Mouse (Mus musculus) forebrain, embryonic 12.5 days (tissue): Measurements from ENCODE around the gene Pcyt2. TPM values are rescaled to one million over a fixed set of nuclear protein-coding genes. Genes with fewer than 3 reads are reported as not detected.

Experiments
- ATAC-seq: fragments of 200-750 bp; cut with Nextera tagmentation; 2 replicates; pipeline ENCODE4 v1.8.0; 2017; ENCODE audit warnings: moderate TSS enrichment; ENCODE audit not compliant: low FRiP score
- H3K27ac ChIP-seq: fragments of 300-500 bp; sonication (generic); 2 replicates; pipeline ENCODE4 v1.5.1; 2016; ENCODE audit warnings: mild to moderate bottlenecking
- H3K27me3 ChIP-seq: fragments of 300-500 bp; sonication (generic); 2 replicates; pipeline ENCODE4 v1.6.1; 2016; ENCODE audit warnings: mild to moderate bottlenecking
- H3K36me3 ChIP-seq: fragments of 300-500 bp; sonication (generic); replicated peaks from 2 replicates; pipeline ENCODE4 v1.6.1; 2016; ENCODE audit warnings: mild to moderate bottlenecking
- H3K4me1 ChIP-seq: fragments of 300-500 bp; sonication (generic); 2 replicates; pipeline ENCODE4 v1.6.1; 2016
- H3K4me2 ChIP-seq: fragments of 300-500 bp; sonication (generic); 2 replicates; pipeline ENCODE4 v1.6.1; 2016; ENCODE audit warnings: mild to moderate bottlenecking, moderate library complexity
- H3K4me3 ChIP-seq: fragments of 300-500 bp; sonication (generic); replicated peaks from 2 replicates; pipeline ENCODE4 v1.5.1; 2016; ENCODE audit warnings: mild to moderate bottlenecking
- H3K9ac ChIP-seq: fragments of 300-500 bp; sonication (generic); 2 replicates; pipeline ENCODE4 v1.6.1; 2016; ENCODE audit warnings: mild to moderate bottlenecking
- H3K9me3 ChIP-seq: fragments of 300-500 bp; sonication (generic); 2 replicates; pipeline ENCODE4 v1.6.1; 2016
- WGBS: fragments of 180-500 bp; shearing (Covaris S2); methylation state at CpG from one replicate; pipeline ENCODE4 v1.1.7; 2016; 5-methylcytosine and 5-hydroxymethylcytosine counted together
- polyA plus RNA-seq: library from polyadenylated mRNA; unstranded; fragments of >200 nt; fragmentation: Nextera tagmentation; extraction: Ambion mirVana; gene quantifications from 2 replicates; pipeline ENCODE4 v1.2.1, GENCODE M21; 2016

The Pcyt2 gene
- polyA plus RNA-seq, 1 experiment from 2014 or later, result 139 TPM

GRCm38 (mm10) chr11:120582268-120582981 lies 35.3 kb downstream of the Pcyt2 start:
- 77% methylated on average over 8 of the region's 8 CpGs for WGBS
- H3K27ac ChIP-seq, result peak overlapping the region; percentile 93
- H3K4me2 ChIP-seq, result peak overlapping the region; percentile 99
- H3K9me3 ChIP-seq, result 0 out of 2 replicates have a peak, but pooled peaks cover 4% of the 10 kb centered on the region
- peaks cover 25% of the 10 kb centered on the region for H3K4me1 ChIP-seq
- no peak for ATAC-seq
- H3K4me3 ChIP-seq, result peak overlapping the region; percentile 96
- peak overlapping the region; percentile 94 for H3K9ac ChIP-seq
- no peaks in the 10 kb centered on the region for H3K27me3 ChIP-seq
- peaks cover 62% of the 10 kb centered on the region for H3K36me3 ChIP-seq

GRCm38 (mm10) chr11:120581490-120582267 lies 36.1 kb downstream of the Pcyt2 start, which contains the start of gene Arhgdia:
Gene Arhgdia, minus strand, starts transcription at chr11:120581624.
- peak within 1 kb of the TSS; percentile 99 for H3K4me2 ChIP-seq
- 4% methylated on average over 70 of the region's 75 CpGs for WGBS
- H3K4me1 ChIP-seq, result peaks cover 25% of the 10 kb centered on the region
- peaks cover 62% of the 10 kb centered on the region for H3K36me3 ChIP-seq
- peak within 1 kb of the TSS; percentile 93 for H3K27ac ChIP-seq
- H3K9me3 ChIP-seq, result 0 out of 2 replicates have a peak, but pooled peaks cover 4% of the 10 kb centered on the region
- H3K4me3 ChIP-seq, result peak within 1 kb of the TSS; percentile 96
- H3K27me3 ChIP-seq, result no peaks in the 10 kb centered on the region
- H3K9ac ChIP-seq, result peak within 1 kb of the TSS; percentile 94
- peak; percentile 65 for ATAC-seq

GRCm38 (mm10) chr11:120580871-120581331 lies 36.8 kb downstream of the Pcyt2 start:
- Histone ChIP-seq H3K4me1 (peaks cover 25% of the 10 kb centered on the region), H3K27ac (peak overlapping the region; percentile 93), H3K9ac (peak overlapping the region; percentile 94), H3K27me3 (no peaks in the 10 kb centered on the region), H3K4me3 (peak overlapping the region; percentile 96), H3K4me2 (peak overlapping the region; percentile 99), H3K9me3 (0 out of 2 replicates have a peak, but pooled peaks cover 4% of the 10 kb centered on the region), H3K36me3 (peaks cover 55% of the 10 kb centered on the region)
- 1% methylated on average over 43 of the region's 44 CpGs for WGBS
- peak; percentile 55 for ATAC-seq

GRCm38 (mm10) chr11:120580190-120580589 lies 37.5 kb downstream of the Pcyt2 start:
- Histone ChIP-seq H3K4me2 (peak overlapping the region; percentile 99), H3K4me3 (peak overlapping the region; percentile 96), H3K36me3 (peaks cover 48% of the 10 kb centered on the region), H3K27ac (peak overlapping the region; percentile 93), H3K27me3 (no peaks in the 10 kb centered on the region), H3K9ac (peak overlapping the region; percentile 94), H3K9me3 (0 out of 2 replicates have a peak, but pooled peaks cover 4% of the 10 kb centered on the region), H3K4me1 (peaks cover 25% of the 10 kb centered on the region)
- WGBS, result 63% methylated on average over 7 of the region's 7 CpGs
- no peak for ATAC-seq

GRCm38 (mm10) chr11:120579316-120580107 lies 38.2 kb downstream of the Pcyt2 start:
- 66% methylated on average over 15 of the region's 15 CpGs for WGBS
- H3K4me3 ChIP-seq, result peak overlapping the region; percentile 96
- H3K27ac ChIP-seq, result peak overlapping the region; percentile 93
- ATAC-seq, result peak; percentile 31
- H3K9me3 ChIP-seq, result 0 out of 2 replicates have a peak, but pooled peaks cover 4% of the 10 kb centered on the region
- H3K27me3 ChIP-seq, result no peaks in the 10 kb centered on the region
- H3K9ac ChIP-seq, result peak overlapping the region; percentile 94; the same call in 1 of the 2 replicates
- peak overlapping the region; percentile 99 for H3K4me2 ChIP-seq
- H3K36me3 ChIP-seq, result peaks cover 43% of the 10 kb centered on the region
- peaks cover 29% of the 10 kb centered on the region for H3K4me1 ChIP-seq

GRCm38 (mm10) chr11:120578694-120579243 lies 39.0 kb downstream of the Pcyt2 start:
- Histone ChIP-seq H3K9ac (no peak overlapping the region), H3K4me1 (peaks cover 36% of the 10 kb centered on the region), H3K36me3 (peaks cover 36% of the 10 kb centered on the region), H3K4me3 (no peak overlapping the region), H3K27ac (0 out of 2 replicates have a peak overlapping the region, but pooled peaks have one; percentile 60), H3K27me3 (no peaks in the 10 kb centered on the region), H3K4me2 (no peak overlapping the region), H3K9me3 (0 out of 2 replicates have a peak, but pooled peaks cover 1% of the 10 kb centered on the region)
- ATAC-seq, result no peak
- WGBS, result 87% methylated on average over 11 of the region's 11 CpGs

GRCm38 (mm10) chr11:120578024-120578693 lies 39.6 kb downstream of the Pcyt2 start:
- Histone ChIP-seq H3K4me1 (peaks cover 37% of the 10 kb centered on the region), H3K36me3 (peaks cover 31% of the 10 kb centered on the region), H3K27me3 (no peaks in the 10 kb centered on the region), H3K27ac (0 out of 2 replicates have a peak overlapping the region, but pooled peaks have one; percentile 13), H3K4me3 (no peak overlapping the region), H3K9me3 (no peaks in the 10 kb centered on the region), H3K4me2 (no peak overlapping the region), H3K9ac (peak overlapping the region; percentile 1; the same call in 1 of the 2 replicates)
- ATAC-seq, result no peak
- WGBS, result 90% methylated on average over 10 of the region's 10 CpGs

GRCm38 (mm10) chr11:120577211-120578023 lies 40.3 kb downstream of the Pcyt2 start:
- no peaks in the 10 kb centered on the region for H3K27me3 ChIP-seq
- WGBS, result 82% methylated on average over 7 of the region's 7 CpGs
- H3K4me2 ChIP-seq, result no peak overlapping the region
- peaks cover 31% of the 10 kb centered on the region for H3K36me3 ChIP-seq
- no peaks in the 10 kb centered on the region for H3K9me3 ChIP-seq
- ATAC-seq, result no peak
- peak overlapping the region; percentile 1; the same call in 1 of the 2 replicates for H3K9ac ChIP-seq
- peaks cover 37% of the 10 kb centered on the region for H3K4me1 ChIP-seq
- H3K4me3 ChIP-seq, result no peak overlapping the region
- peak overlapping the region; percentile 36; the same call in 1 of the 2 replicates for H3K27ac ChIP-seq

GRCm38 (mm10) chr11:120576365-120576981 lies 41.3 kb downstream of the Pcyt2 start:
- Histone ChIP-seq H3K9me3 (no peaks in the 10 kb centered on the region), H3K27me3 (no peaks in the 10 kb centered on the region), H3K4me3 (no peak overlapping the region), H3K4me2 (no peak overlapping the region), H3K27ac (peak overlapping the region; percentile 36; the same call in 1 of the 2 replicates), H3K4me1 (peaks cover 35% of the 10 kb centered on the region), H3K9ac (no peak overlapping the region), H3K36me3 (peaks cover 31% of the 10 kb centered on the region)
- WGBS, result 89% methylated on average over 3 of the region's 3 CpGs
- ATAC-seq, result no peak

- no peak overlapping the region for H3K9ac ChIP-seq
- no peaks in the 10 kb centered on the region for H3K27me3 ChIP-seq
- ATAC-seq, result no peak
- H3K4me1 ChIP-seq, result peaks cover 40% of the 10 kb centered on the region
- H3K4me2 ChIP-seq, result no peak overlapping the region
- H3K4me3 ChIP-seq, result no peak overlapping the region
- no peak overlapping the region for H3K27ac ChIP-seq
- H3K36me3 ChIP-seq, result peaks cover 36% of the 10 kb centered on the region
- H3K9me3 ChIP-seq, result no peaks in the 10 kb centered on the region
Observed at GRCm38 (mm10) chr11:120575940-120576339, 41.8 kb downstream of the Pcyt2 start.
